Mouse (Mus musculus) kidney, postnatal 4 days (tissue): ENCODE results near the gene Crim1.

Experiments
- DNase-seq, 2 experiments: peaks; one replicate each; pipeline ENCODE4 v3.0.0; 2021; ENCODE audit warnings: mixed read lengths in 2 of 2

Crim1 gene

DNA sequence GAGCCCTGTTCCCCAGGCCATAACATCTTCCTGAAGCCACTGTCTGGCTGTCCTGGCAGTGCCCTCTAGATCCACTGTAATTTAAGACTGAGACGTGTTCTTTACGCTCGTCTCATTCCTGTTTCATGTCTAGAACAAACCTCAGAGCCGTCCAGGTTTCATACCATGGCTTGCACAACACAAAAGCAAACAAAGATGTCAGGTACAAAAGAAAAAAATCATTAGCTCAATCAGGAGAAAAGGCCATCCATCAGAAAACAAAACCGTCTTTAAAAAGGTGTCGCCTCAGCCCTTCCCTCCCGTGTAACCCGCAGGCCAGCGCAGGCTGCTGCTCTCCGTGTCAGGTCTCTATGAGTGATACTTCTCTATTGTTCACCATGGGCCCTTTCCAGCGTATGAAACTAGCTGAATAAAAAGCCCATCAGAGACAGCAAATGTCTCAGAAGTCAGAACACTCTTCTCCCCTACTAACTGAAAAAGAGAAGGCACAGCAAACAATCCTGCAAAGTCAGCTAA, 179.7 kb downstream of the Crim1 start:
- DNase-seq = no peak

GRCm38 (mm10) chr17:78382321-78382720, 182.3 kb downstream of the Crim1 start:
- DNase-seq = no peak

- no peak for DNase-seq
These were observed 187.6 kb downstream of the Crim1 start for GRCm38 (mm10) chr17:78387665-78388064.

DNA sequence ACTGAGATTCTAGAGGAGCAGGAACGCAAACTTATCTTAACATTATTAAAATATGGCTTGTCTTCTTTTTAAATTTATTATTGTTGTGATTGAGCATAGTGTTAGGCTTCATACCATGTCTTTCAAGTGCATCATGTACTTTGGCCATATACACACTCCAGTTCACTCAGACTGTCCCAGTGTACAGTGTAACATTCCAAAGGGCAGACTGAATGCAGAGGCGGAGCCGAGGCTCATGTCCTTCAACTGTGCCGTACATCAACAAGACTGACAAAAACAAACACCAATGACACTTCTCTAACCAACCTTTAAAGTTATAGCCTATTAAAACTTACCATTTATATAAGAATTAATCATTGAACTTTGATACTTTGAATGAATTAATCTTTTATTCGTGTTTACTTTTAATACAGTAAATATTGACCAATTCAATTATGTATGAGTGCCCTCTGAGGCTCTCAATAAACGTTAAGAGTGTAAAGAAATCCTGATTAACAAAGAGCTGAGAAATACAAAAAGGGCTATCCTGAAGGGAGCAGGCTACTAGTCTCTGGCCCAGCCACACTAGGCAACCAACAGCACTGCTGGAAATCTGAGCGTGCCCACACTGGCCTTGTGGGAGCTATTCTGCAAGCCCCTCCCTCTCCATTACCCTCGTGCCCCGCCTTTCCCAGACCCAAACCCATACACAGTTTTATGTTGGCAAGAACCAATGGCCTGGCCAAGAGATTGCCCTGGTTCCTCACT, 188.2 kb downstream of the Crim1 start:
- DNase-seq = no peak

DNA sequence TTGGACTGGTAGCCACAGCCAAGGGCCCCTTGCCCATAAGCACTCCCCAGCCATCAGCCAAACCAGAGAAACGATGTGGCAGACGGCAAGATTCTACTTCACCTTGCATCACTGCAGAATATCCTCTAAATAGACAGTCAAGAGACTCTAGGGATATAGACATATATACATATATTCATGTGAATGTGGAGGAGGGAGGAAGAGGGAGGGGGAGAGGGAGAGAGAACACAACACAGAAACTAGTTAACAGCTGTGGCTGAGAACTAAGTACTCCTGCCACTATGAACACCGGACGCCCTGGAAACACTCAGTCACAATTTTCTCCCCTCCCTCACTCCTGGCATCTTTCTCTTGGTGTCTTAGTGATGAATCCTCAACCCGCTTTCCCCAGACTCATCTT, 189.5 kb downstream of the Crim1 start:
- DNase-seq = no peak

GRCm38 (mm10) chr17:78392401-78393087, 192.5 kb downstream of the Crim1 start:
- DNase-seq = no peak

DNA sequence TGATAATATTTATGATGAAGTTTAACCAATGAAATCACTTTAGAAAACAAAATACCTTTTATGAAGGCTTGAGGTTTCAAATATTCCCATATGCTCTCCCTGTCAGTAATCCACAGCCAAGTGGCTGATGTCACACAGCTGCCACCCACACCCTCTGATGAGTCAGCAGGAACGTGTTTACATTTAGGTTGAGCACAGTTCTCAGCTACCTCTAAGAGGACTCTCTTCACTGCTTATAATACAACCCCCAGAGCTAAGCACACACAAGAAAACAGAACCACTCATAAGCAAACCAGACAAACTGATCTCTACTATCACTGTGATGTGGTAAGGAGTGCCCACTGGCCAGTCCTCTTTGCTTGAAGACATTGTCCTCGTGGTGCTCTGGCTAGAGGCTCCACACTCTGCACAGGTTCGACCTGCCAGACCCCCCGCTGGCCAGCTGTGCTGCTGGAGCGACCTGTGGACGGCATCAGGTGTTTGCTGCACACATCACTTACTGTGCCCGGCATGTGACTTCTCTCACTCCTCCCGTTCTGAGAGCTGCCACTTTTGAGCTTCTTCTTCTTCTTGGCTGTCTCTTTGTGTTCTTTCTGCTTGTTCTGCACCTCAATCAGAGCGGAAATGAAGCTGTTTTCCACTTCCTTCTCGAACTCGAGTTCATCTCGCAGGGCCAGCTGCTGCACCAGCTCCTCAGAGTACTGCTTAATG, 200.2 kb downstream of the Crim1 start:
- no peak for DNase-seq

DNA sequence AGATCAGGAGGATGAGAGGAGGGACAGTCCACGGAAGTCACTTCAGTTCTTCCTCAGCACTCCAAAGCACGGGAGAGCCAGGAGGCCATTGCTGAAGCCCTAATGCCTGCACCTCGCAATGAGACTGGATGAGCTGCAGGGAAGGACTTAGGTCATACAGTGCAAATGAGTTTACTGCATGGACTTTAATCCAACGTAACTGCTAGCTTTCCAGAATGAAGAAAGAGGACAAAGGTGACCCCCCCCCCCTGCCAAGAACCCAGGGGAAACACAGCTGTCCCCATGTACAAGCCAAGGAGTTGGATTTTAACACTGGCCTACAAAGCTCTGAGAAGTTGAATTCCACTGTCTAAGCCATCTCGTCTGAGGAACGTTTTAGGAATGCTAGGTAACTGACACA, 201.3 kb downstream of the Crim1 start:
- no peak for DNase-seq

DNA sequence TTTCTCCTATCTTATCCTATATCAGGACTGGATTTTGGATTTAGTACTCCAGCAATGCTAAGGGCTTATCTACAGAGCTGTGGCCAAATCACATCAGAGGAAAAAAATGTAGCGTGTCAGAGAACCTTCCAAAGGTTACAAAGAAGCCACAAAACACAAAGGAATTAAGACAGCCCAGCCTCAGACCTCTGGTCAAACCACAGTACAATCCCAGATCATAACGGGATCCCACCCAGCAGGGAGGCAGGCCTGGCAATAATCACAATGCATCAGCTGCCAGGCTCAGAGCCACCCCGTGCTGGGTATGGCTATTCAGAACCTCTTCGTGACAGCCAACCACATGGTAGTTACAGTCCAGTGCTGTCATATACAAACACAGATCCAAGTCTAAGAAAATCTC, 201.7 kb downstream of the Crim1 start:
- no peak for DNase-seq

DNA sequence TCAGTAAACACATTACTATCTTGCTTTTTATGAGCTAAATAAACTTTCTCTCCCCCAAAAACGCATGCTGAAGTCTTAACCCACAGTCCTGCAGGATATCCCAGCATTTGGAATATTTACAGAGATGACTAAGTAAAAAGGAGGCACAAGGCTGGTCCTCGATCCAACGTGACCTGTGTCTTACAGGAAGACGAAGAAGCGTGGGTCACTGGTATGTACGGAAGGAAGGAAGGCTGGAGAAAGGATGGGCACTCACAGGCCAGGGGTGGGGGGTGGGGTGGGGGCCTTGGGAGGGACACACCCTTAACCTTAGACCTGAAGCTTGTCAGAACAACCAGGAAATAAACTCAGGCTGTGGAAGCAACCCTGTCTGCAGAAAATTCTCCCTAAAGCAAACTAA, 202.1 kb downstream of the Crim1 start:
- DNase-seq = no peak

DNA sequence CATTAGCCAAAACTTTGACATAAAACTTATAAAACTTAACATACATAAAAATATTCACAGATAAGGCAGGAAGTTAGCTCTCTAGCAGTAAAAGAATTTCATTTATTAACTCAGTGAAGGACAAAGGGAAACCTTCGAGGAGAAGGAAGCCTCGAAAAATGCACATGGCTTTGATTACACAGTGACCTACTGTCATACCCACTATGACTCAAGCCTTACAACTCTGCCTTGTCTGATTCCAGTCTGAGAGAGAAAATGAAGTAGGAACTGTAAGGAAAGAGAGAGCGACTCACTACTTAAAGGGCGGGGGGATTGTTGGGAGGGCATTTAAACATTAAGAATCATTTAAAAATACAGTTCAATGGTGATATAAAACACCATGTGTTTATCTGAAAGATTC, 203.2 kb downstream of the Crim1 start:
- DNase-seq = no peak

GRCm38 (mm10) chr17:78403804-78404203, 203.8 kb downstream of the Crim1 start:
- no peak for DNase-seq

DNA sequence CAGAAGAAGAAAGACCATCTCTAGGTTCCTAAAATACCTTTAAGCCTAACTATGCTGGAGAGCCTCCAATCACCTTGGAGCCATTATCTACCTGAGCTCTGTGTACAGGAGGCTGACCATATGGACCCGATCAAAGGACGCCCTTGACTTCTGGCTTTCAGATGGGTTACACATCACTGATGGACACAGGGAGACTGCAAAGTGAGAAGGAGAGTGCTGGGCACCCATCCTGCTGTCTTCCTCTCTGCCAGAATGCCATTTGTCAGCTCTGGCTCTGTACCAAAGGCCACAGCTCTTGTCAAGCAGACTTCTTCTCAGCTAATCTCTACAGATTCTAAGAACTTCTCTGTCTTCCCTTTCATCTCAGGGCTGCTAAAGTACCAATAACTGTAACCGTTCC, 205.3 kb downstream of the Crim1 start:
- DNase-seq = no peak

DNA sequence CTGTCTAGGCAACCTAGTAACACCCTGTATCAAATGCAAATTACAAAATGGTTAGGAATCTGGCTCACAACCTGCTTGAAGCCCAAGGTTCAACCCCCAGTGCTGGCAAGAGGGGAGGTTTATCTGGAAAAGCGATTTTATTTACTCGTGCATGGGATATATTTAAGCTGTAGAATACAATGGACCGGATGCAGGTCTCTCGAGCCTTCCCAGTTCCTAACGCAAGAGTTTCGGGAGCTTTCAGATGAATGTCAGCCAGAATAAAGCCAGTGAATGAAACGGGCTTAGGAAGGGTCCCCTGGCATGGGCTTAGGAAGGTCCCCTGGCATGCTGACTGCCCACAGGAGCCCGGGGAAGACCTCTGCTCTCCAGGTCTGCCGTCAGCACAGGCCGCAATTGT, 206.8 kb downstream of the Crim1 start:
- DNase-seq = no peak

DNA sequence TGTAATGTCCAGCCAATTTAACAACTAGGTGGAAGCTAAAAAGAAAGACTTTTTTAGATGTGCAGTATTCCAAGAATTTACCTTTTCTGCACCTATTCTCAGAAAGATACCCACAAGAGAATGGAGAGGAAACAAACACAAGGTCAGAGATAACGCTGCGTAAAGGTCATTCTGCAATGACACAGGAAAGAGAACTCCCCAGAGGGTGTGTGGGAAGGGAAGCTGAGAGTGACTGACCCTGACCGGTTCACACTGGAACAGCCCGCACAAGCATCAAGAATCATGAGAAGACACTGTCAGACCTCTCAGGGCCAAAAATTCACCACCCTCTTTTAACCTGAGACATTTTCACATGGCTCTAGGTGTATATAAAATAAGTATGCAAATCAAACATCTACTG, 207.5 kb downstream of the Crim1 start:
- no peak for DNase-seq

DNA sequence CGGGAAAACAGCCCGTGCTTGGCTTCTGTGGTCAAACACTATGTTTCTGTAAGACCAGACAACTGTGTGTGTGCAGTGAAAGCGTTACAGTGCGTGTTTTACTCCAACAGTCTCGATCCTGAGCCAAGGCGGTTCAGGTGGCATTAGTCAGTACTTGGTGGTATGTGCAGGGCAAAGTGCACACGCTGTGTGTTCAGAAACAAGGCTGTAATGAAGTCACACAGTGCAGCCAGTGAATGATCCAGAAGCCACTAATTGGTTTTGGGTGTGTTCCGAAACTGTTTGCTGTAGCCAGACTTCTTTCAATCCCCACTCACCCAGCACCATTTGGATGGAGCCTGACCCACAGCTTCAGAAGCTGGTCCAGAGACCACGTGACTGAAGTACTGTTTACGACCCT, 208.3 kb downstream of the Crim1 start:
- no peak for DNase-seq

DNA sequence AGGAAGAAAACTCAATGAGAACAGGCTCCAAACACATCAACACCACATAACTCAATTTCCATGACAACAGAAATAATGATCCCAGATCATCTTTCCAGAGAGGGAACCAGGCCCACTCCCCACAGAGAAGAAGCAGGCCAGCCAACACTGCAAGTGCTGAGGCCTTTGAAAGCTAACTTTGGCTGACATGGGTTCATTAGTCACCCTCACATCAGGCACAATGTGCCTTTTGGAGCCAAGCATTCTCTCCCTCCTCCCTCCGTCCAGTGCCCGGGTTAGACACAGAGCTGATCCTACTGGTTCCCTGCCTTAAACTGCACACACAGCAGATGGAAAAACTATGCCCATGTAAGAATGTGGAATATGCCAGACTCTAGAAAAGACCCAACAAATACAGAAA, 209.9 kb downstream of the Crim1 start:
- DNase-seq = no peak

DNA sequence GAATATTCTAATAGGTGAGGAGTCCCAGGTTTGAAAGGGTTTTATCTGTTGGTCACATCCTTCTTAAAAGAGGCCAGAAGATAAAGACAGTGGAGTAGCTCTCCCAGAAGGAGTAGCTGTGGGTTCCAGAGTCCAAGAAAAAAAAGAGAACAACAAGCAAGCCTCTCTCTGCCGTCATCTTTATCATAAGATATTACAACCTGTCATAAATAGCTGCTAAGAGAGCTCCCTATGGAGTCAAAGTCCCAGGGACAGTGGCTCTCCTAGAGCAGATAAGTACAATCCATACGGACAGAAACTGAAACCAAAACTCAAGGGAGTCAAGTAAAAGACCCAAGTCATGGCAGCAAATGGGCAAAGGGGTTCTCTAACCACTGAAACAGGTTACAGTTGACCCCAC, 215.2 kb downstream of the Crim1 start:
- no peak for DNase-seq

- peak; percentile 97 to 98 for DNase-seq
These were observed 217.6 kb downstream of the Crim1 start, which contains the start of gene Fez2 for GRCm38 (mm10) chr17:78417381-78418281. TSS of gene Fez2 (minus strand) at chr17:78418152.

- no peak for DNase-seq
These were observed 219.2 kb downstream of the Crim1 start for GRCm38 (mm10) chr17:78419216-78419615.

DNA sequence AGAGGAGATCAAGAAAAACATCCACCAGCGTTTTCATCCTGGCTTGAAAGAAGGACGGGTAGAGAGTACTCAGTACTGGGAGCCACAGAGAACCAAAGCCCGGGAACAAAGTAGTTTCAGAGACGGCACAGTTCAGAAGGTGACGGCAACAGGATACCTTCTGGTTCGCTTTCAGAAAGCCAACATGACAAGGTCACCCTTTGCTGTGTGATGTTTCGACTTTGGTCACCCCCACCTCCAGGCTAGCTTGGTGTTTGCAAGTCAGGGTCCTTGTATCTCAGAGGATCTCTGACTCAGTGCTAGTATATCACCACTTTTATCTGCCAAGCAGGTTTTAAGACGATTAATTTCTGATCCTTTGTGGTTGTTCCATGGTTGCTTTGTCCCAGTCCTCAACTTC, 225.0 kb downstream of the Crim1 start:
- DNase-seq = no peak
